ENCODE assay signal across 11 mouse cellular contexts in the genomic region with DNA sequence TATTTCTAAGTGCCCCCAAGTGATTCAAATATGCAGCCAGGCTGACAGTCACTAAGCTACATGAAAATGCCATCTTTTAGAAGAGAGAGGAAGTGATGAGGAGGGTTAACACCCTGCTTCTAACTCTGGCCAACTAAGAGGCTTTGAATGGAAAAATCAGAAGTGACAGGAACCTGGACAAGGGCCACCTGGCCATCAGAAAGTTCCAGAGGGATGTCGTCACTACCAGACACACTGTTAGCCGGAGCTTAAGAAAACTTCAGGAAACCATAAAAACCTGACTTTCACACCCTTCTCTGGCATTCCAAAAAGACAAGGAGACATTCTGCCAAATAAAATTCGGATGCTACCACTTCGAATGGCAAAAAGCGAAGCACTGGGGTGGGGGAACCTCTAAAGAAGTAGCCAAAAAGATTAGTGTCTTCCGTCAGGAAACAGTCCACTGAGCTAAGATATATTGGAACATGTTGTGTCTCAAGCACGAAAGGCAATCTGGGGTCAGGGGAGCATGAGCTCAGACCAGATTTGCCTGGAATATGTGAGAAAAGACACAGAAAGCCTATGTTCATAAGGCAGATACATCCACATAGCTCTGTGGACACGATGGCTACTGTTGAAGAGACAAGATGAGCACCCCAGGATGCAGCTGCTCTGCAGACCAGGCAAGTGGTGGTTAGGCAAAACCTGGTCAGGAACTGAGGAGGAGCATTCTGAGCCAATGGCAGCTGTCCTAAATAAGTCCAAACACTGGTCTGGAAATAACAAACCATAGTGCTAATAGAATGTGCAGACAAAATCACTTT. TPM values are rescaled to one million over a fixed set of nuclear protein-coding genes. Genes with fewer than 3 reads are reported as not detected.
DNase-seq lines count a peak whose midpoint lies in the region; ATAC-seq and TF ChIP-seq lines count a peak whose summit lies in the region.
"Had no signal": no experiment of that assay in that cellular context is flagged by ENCODE, and none has a peak within 500 bp of the region (broad histone marks: within the 10 kb centered on the region; RNA-seq: fewer than 3 reads in every experiment).

No protein-coding gene starts in this region.

- H3K36me3 ChIP-seq in lung, embryonic 14.5 days (ENCODE audit: insufficient read depth): no peaks in the 10 kb centered on the region

- H3K4me2 ChIP-seq in lung, embryonic 14.5 days: no peak overlapping the region

- peak overlapping the region; percentile 50 for H3K27ac ChIP-seq in gastrocnemius, adult 2 months
- no peak overlapping the region for H3K27ac ChIP-seq in lung, embryonic 14.5 days (ENCODE audit: low read depth)

- no peaks in the 10 kb centered on the region for H3K9me3 ChIP-seq in lung, embryonic 14.5 days (ENCODE audit: low read depth, low read length)

- intact Hi-C loops in gastrocnemius, adult 2 months (cut with DNase I): no loop called here
- intact Hi-C loops in gastrocnemius, postnatal 14 days (cut with DNase I; ENCODE audit: low total_unique reads): no loop called here
- intact Hi-C loops in heart, postnatal 25 days (cut with DNase I): no loop called here

- no peak overlapping the region for H3K4me3 ChIP-seq in gastrocnemius, adult 2 months
- no peak overlapping the region for H3K4me3 ChIP-seq in lung, embryonic 14.5 days (ENCODE audit: low read depth, low read length)
- H3K4me3 ChIP-seq: myocyte had no signal

- no peak; the same call in 1 of the 2 replicates for ATAC-seq in lung, embryonic 14.5 days (ENCODE audit: insufficient read depth)

- no peak for DNase-seq in gastrocnemius, adult 2 months
- DNase-seq in gastrocnemius, postnatal 14 days: no peak
- DNase-seq in heart, adult 18-20 months: peak; percentile 85 to 87
- peak; percentile 69 for DNase-seq in heart, postnatal 25 days (ENCODE audit: low spot score)
- DNase-seq in lung, embryonic 14.5 days: peak; percentile 62
- DNase-seq in frontal cortex, postnatal 14 days (ENCODE audit: low spot score in 2 of 2): no peak
- no peak for DNase-seq in right cerebral cortex, adult 18-20 months
- DNase-seq in thymus, postnatal 10 days (ENCODE audit: low spot score in 2 of 2): no peak
- DNase-seq: cerebellum, adult 9-11 months had no signal

- 41% methylated on average over 8 of the region's 8 CpGs for WGBS in lung, embryonic 14.5 days

- TF ChIP-seq CTCF in gastrocnemius, adult 2 months (IDR thresholded peaks at IDR 0.05): no peak
- no peak for TF ChIP-seq CTCF in lung, embryonic 14.5 days (IDR thresholded peaks at IDR 0.05; ENCODE audit: low read depth)

- no peaks in the 10 kb centered on the region; the same call in 1 of the 2 replicates for H3K27me3 ChIP-seq in lung, embryonic 14.5 days (ENCODE audit: insufficient read depth, low read length)

- no peak overlapping the region for H3K9ac ChIP-seq in lung, embryonic 14.5 days

- H3K4me1 ChIP-seq in lung, embryonic 14.5 days (ENCODE audit: insufficient read depth): no peaks in the 10 kb centered on the region

RNA-seq across cellular contexts. Expression of gene Hand2, which starts 40.4 kb away (rescaled TPM):
- total RNA-seq in gastrocnemius, adult 2 months (2021): under 1 TPM in 1 of 2 experiments, not detected in 1; 0.08 TPM
- total RNA-seq in gastrocnemius, postnatal 14 days (2021): under 1 TPM; 0.29 to 0.47 TPM
- 10 to 100 TPM; 76.2 to 83.1 TPM for total RNA-seq in heart, adult 18-20 months (2021)
- 10 to 100 TPM; 49.0 to 56.6 TPM for total RNA-seq in heart, postnatal 25 days (2021)
- 0.16 and 0.24 TPM in 2 replicates for polyA plus RNA-seq in lung, embryonic 14.5 days (2014; fragmentation: Nextera tagmentation; extraction: Ambion mirVana)
- total RNA-seq: left cerebral cortex, adult 8-10 months had no signal
- polyA plus RNA-seq: myocyte had no signal

Comparison
In these comparisons a context has a peak if more than half of its experiments do, and no peak if none do; other contexts are left out.
1. DNase-seq: peak in heart, adult 18-20 months (2 of 2), heart, postnatal 25 days (single experiment) and lung, embryonic 14.5 days (single experiment); none in gastrocnemius, adult 2 months (single experiment), gastrocnemius, postnatal 14 days (single experiment), frontal cortex, postnatal 14 days (0 of 2), right cerebral cortex, adult 18-20 months (single experiment) and thymus, postnatal 10 days (0 of 2).
2. RNA of gene Hand2, which starts 40.4 kb away (total RNA-seq): 76.2 to 83.1 TPM in heart, adult 18-20 months and 49.0 to 56.6 TPM in heart, postnatal 25 days; 0.29 to 0.47 TPM in gastrocnemius, postnatal 14 days and 0.08 TPM in gastrocnemius, adult 2 months; every median in the first group is over 10 times any median in the second.